Mouse (Mus musculus) C2C12 (cell line): ENCODE measurements at regions not wholly inside any gene's neighbourhood (a gene's known extent, or its start where the extent isn't known, plus 50 kb on each side); places are given as distances from the start of the nearest gene placed in this dataset.

Experiments
- H3K27me3 ChIP-seq: one replicate; pipeline ENCODE4 v1.6.1; 2011; ENCODE audit not compliant: control insufficient read depth, insufficient read depth, insufficient read length
- H3K36me3 ChIP-seq: one replicate; pipeline ENCODE4 v1.6.1; 2011; ENCODE audit not compliant: control insufficient read depth, insufficient read depth
- H3K4me3 ChIP-seq: one replicate; pipeline ENCODE4 v1.5.1; 2011; ENCODE audit warnings: mild to moderate bottlenecking, control low read depth; ENCODE audit not compliant: poor library complexity, insufficient read depth, severe bottlenecking
- H3K79me2 ChIP-seq: one replicate; pipeline ENCODE4 v1.6.1; 2011; ENCODE audit not compliant: control insufficient read depth, insufficient read depth
- H3K79me3 ChIP-seq: one replicate; pipeline ENCODE4 v1.6.1; 2011; ENCODE audit warnings: low read depth, control low read depth
- H3ac ChIP-seq: one replicate; pipeline ENCODE3; 2011; ENCODE audit warnings: low read depth; ENCODE audit not compliant: control insufficient read depth, insufficient read length
- CEBPB ChIP-seq: IDR thresholded peaks from one replicate; pipeline ENCODE4 v1.6.1; 2011; ENCODE audit warnings: low read depth, mild to moderate bottlenecking, control low read depth, moderate library complexity
- CTCF ChIP-seq: IDR thresholded peaks from one replicate; pipeline ENCODE4 v1.5.1; 2011; ENCODE audit not compliant: control insufficient read depth, insufficient read depth, insufficient read length
- FOSL1 ChIP-seq: IDR thresholded peaks from one replicate; pipeline ENCODE4 v1.8.0; 2011; ENCODE audit warnings: mild to moderate bottlenecking, low read length; ENCODE audit not compliant: poor library complexity, insufficient read depth, severe bottlenecking
- MAX ChIP-seq: IDR thresholded peaks from one replicate; pipeline ENCODE4 v1.6.1; 2011; ENCODE audit warnings: mild to moderate bottlenecking, control low read depth
- MYOD1 ChIP-seq: IDR thresholded peaks from one replicate; pipeline ENCODE4 v1.6.1; 2011; ENCODE audit warnings: low read depth; ENCODE audit not compliant: control insufficient read depth, insufficient read length
- MYOG ChIP-seq: IDR thresholded peaks from one replicate; pipeline ENCODE4 v1.6.1; 2011; ENCODE audit not compliant: control insufficient read depth, insufficient read length; ENCODE audit errors: extremely low read depth
- USF1 ChIP-seq: IDR thresholded peaks from one replicate; pipeline ENCODE4 v1.6.1; 2011; ENCODE audit warnings: low read depth, mild to moderate bottlenecking, control low read depth, moderate library complexity

GRCm38 (mm10) chr13:101597243-101598125, 170.5 kb downstream of the Pik3r1 start:
- Histone ChIP-seq H3K4me3 (no peak overlapping the region), H3K79me3 (no peaks in the 10 kb centered on the region), H3K36me3 (no peaks in the 10 kb centered on the region), H3K79me2 (no peaks in the 10 kb centered on the region), H3ac (no peak overlapping the region), H3K27me3 (no peaks in the 10 kb centered on the region)
- TF ChIP-seq CEBPB = no peak

GRCm38 (mm10) chr13:101594511-101595175, 173.4 kb downstream of the Pik3r1 start:
- Histone ChIP-seq H3K4me3 (no peak overlapping the region), H3K79me2 (no peaks in the 10 kb centered on the region), H3ac (no peak overlapping the region), H3K27me3 (no peaks in the 10 kb centered on the region), H3K36me3 (no peaks in the 10 kb centered on the region), H3K79me3 (no peaks in the 10 kb centered on the region)
- TF ChIP-seq MYOG = no peak
- no peak for TF ChIP-seq CEBPB
- no peak for TF ChIP-seq CTCF
- TF ChIP-seq FOSL1 = no peak
- TF ChIP-seq MAX = no peak
- TF ChIP-seq USF1 = no peak
- no peak for TF ChIP-seq MYOD1

GRCm38 (mm10) chr13:101592355-101592754, 175.7 kb downstream of the Pik3r1 start:
- TF ChIP-seq MYOG (no peak), CEBPB (no peak), MAX (no peak), USF1 (no peak), MYOD1 (no peak), CTCF (no peak), FOSL1 (no peak)
- no peaks in the 10 kb centered on the region for H3K79me2 ChIP-seq
- H3K4me3 ChIP-seq = no peak overlapping the region
- no peaks in the 10 kb centered on the region for H3K27me3 ChIP-seq
- no peak overlapping the region for H3ac ChIP-seq
- H3K36me3 ChIP-seq = no peaks in the 10 kb centered on the region
- H3K79me3 ChIP-seq = no peaks in the 10 kb centered on the region

- Histone ChIP-seq H3ac (no peak overlapping the region), H3K79me2 (no peaks in the 10 kb centered on the region), H3K79me3 (no peaks in the 10 kb centered on the region), H3K36me3 (no peaks in the 10 kb centered on the region), H3K27me3 (no peaks in the 10 kb centered on the region), H3K4me3 (no peak overlapping the region)
- TF ChIP-seq MYOG (no peak), MAX (no peak), MYOD1 (no peak), CEBPB (no peak), USF1 (no peak), FOSL1 (no peak), CTCF (no peak)
These were observed 179.1 kb downstream of the Pik3r1 start for GRCm38 (mm10) chr13:101588905-101589304.

GRCm38 (mm10) chr13:101586787-101587186, 181.2 kb downstream of the Pik3r1 start:
- TF ChIP-seq CTCF (no peak), CEBPB (no peak), FOSL1 (no peak), MYOG (no peak), USF1 (no peak), MYOD1 (no peak), MAX (no peak)
- H3K36me3 ChIP-seq = no peaks in the 10 kb centered on the region
- no peaks in the 10 kb centered on the region for H3K79me3 ChIP-seq
- H3K4me3 ChIP-seq = no peak overlapping the region
- no peaks in the 10 kb centered on the region for H3K27me3 ChIP-seq
- H3K79me2 ChIP-seq = no peaks in the 10 kb centered on the region
- no peak overlapping the region for H3ac ChIP-seq

- Histone ChIP-seq H3K79me2 (no peaks in the 10 kb centered on the region), H3ac (no peak overlapping the region), H3K79me3 (no peaks in the 10 kb centered on the region), H3K36me3 (no peaks in the 10 kb centered on the region), H3K4me3 (no peak overlapping the region), H3K27me3 (no peaks in the 10 kb centered on the region)
- TF ChIP-seq USF1 (no peak), CTCF (no peak), FOSL1 (no peak), CEBPB (no peak), MYOG (no peak), MYOD1 (no peak), MAX (no peak)
These were observed 191.5 kb downstream of the Pik3r1 start for GRCm38 (mm10) chr13:101576481-101576880.
